Mouse (Mus musculus): ENCODE measurements around the gene Zcchc17.

- TF ChIP-seq POLR2A (IDR thresholded peaks at IDR 0.05; ENCODE audit: extremely low read depth, insufficient read depth, low read length) (no peak), CTCF (IDR thresholded peaks at IDR 0.05; ENCODE audit: extremely low read depth, insufficient read depth, low read length) (no peak)
Observed at GRCm38 (mm10) chr4:130306796-130307630, 52.7 kb downstream of the Zcchc17 start.

Measured in cortical plate, adult 2 months (tissue).